Mouse (Mus musculus) layer of hippocampus, adult 8-10 months (tissue): ENCODE measurements around the gene Slc16a12. TPM values are rescaled to one million over a fixed set of nuclear protein-coding genes. Genes with fewer than 3 reads are reported as not detected.

Experiments used
- microRNA-seq, 2 experiments: library from miRNA; unstranded; fragments of <30 nt; microRNA quantifications; one replicate each; pipeline ENCODE4 v1.2.0; 2022
- total RNA-seq, 4 experiments: library from RNA; stranded (reverse); gene quantifications; 2 replicates each; pipeline ENCODE4 v1.2.4; 2022

Slc16a12 gene
- total RNA-seq, 4 experiments from 2014 or later = 2.0 to 4.2 (median 2.5) TPM

Small RNAs within 50 kb of the gene (microRNA-seq; reads per million reads assigned to microRNA genes)
- gene Gm27476 = 0 reads per million in 2 experiments

Other genes starting within 250 kb of the Slc16a12 start
- gene Lipa, start 219.8 kb downstream of the Slc16a12 start, total RNA-seq = 10 to 100 TPM; 19.3 to 28.7 (median 24.5) TPM
- 1 to 10 TPM; 4.6 to 9.0 (median 6.7) TPM for gene Ifit2, start 196.6 kb downstream of the Slc16a12 start, total RNA-seq
- gene Ifit3, start 163.8 kb downstream of the Slc16a12 start, total RNA-seq = 10 to 100 TPM in 2 of 4 experiments, 1 to 10 TPM in 2; 4.1 to 20.9 (median 10.0) TPM
- gene Ifit1bl1, start 145.3 kb downstream of the Slc16a12 start, total RNA-seq = 1 to 10 TPM; 1.3 to 2.1 (median 1.6) TPM
- gene Ifit3b, start 139.3 kb downstream of the Slc16a12 start, total RNA-seq = 1 to 10 TPM; 2.5 to 8.8 (median 4.8) TPM
- gene Ifit1bl2, start 106.5 kb downstream of the Slc16a12 start, total RNA-seq = under 1 TPM; 0.54 to 0.70 (median 0.57) TPM
- gene Ifit1, start 106.4 kb downstream of the Slc16a12 start, total RNA-seq = 1 to 10 TPM in 2 of 4 experiments, under 1 TPM in 2; 0.62 to 3.7 (median 2.1) TPM
- gene Pank1, start 132.2 kb upstream of the Slc16a12 start, total RNA-seq = 10 to 100 TPM; 17.0 to 20.8 (median 19.8) TPM
- 1 to 10 TPM in 3 of 4 experiments, under 1 TPM in 1; 0.68 to 1.7 (median 1.4) TPM for gene Kif20b, start 175.1 kb upstream of the Slc16a12 start, total RNA-seq